Mouse (Mus musculus): ENCODE measurements around the gene Mllt6. TPM values are rescaled to one million over a fixed set of nuclear protein-coding genes. Genes with fewer than 3 reads are reported as not detected.
"Not testable (repeated sequence)": the region's sequence is repeated elsewhere in the genome, so short reads cannot be mapped to it uniquely, and the experiment has no call there.

Gene Mllt6
- total RNA-seq, 2 experiments from 2014 or later: 105 to 121 TPM

DNA sequence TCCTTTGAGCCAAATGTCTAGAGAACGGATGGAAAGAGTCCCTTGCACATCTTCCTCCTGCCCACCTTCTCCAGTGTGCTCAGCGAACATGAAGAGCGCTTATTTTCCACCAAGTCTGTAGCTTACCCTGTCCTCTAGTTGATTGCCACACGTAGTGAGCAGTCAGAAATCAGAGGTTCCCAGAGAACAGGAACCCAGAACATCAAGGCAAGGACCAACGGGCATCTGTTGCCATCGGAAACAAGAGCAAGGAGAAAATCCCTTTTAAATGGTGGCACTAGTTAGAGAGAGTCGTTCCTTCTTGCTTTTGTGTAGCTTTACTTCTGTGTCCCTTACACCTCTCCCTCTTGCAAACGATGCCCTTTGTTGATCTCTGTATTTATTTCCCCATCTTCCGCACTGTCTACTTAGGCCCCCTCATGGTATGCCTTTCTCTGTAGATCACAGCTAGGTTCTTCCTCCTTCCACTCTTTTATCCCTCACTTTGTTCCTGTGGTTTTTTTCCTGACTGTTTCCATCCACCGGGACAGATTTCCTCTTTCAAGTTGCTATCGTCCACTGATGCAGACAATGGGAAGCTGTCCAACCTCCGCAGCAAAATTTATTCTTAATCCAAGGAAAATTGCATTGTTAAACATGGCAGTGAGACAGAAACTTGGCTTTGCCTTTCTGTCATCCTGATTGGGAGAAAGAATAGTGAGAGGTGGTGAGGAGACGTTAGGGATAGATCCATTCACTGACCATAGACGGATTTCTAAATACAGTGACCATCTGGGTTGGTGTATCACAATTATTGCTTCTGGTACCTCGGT lies 38.6 kb downstream of the Mllt6 start:
- intact Hi-C loops (cut with DNase I): no loop called here

DNA sequence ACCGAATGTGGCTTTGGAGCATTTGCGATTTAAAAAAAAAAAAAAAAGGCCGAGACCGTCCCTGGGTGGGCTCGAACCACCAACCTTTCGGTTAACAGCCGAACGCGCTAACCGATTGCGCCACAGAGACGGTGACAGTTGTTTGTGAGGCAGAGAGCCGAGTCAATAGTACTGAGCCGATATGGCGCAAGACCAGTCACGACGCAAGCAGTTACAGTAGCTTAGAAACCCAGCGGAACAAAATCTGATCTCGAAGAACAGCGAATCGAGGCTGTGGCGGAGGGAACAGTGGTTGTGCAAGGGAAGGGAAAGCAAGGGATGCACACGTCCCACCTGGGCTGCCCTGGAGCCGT lies 39.2 kb downstream of the Mllt6 start:
- intact Hi-C loops (cut with DNase I): no loop called here
- DNase-seq (ENCODE audit: low spot score in 2 of 2): peak; percentile 90 to 94

More for the DNA sequence above, 38.6 kb downstream of the Mllt6 start:
- DNase-seq (ENCODE audit: low spot score in 2 of 2): no peak

- intact Hi-C loops (cut with DNase I): no loop called here
- peak; percentile 100 for DNase-seq (ENCODE audit: low spot score in 2 of 2)
These were observed 40.0 kb downstream of the Mllt6 start, which contains the start of gene Psmb3 for GRCm38 (mm10) chr11:97703039-97703826. Psmb3 (plus strand) TSS chr11:97703399.

GRCm38 (mm10) chr11:97710067-97710466 lies 46.9 kb downstream of the Mllt6 start:
- intact Hi-C loops (cut with DNase I); DNase-seq (ENCODE audit: low spot score in 2 of 2): not testable (repeated sequence)

- intact Hi-C loops (cut with DNase I): no loop called here
- DNase-seq (ENCODE audit: low spot score in 2 of 2): no peak
These were observed 48.1 kb downstream of the Mllt6 start for GRCm38 (mm10) chr11:97711200-97711900.

- intact Hi-C loops (cut with DNase I): no loop called here
- no peak for DNase-seq (ENCODE audit: low spot score in 2 of 2)
These were observed 49.1 kb downstream of the Mllt6 start for GRCm38 (mm10) chr11:97712286-97712685.

DNA sequence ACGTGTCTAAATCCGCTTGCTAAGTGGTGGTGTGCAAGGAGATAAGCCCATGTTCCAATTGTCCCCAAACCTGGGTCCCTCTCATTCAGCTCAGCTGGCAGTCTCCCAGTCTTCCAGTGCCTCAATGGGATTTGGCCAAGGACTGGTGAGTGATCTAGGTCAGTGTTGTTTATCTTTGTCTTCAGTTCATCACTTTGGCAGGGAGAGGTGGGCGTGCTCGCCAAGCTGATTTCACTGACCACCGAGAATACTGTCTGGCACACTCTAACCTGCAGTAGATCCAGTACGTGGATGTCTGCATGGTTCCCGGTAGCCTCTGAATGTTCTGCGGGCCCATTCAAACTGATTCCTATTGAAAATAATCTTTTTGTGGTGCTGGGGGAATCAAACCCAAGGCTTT lies 50.7 kb downstream of the Mllt6 start:
- DNase-seq (ENCODE audit: low spot score in 2 of 2): peak in 1 of 2 experiments; percentile 47
- intact Hi-C loops (cut with DNase I): no loop called here

GRCm38 (mm10) chr11:97714356-97714755 lies 51.1 kb downstream of the Mllt6 start:
- no peak for DNase-seq (ENCODE audit: low spot score in 2 of 2)
- intact Hi-C loops (cut with DNase I): no loop called here

DNA sequence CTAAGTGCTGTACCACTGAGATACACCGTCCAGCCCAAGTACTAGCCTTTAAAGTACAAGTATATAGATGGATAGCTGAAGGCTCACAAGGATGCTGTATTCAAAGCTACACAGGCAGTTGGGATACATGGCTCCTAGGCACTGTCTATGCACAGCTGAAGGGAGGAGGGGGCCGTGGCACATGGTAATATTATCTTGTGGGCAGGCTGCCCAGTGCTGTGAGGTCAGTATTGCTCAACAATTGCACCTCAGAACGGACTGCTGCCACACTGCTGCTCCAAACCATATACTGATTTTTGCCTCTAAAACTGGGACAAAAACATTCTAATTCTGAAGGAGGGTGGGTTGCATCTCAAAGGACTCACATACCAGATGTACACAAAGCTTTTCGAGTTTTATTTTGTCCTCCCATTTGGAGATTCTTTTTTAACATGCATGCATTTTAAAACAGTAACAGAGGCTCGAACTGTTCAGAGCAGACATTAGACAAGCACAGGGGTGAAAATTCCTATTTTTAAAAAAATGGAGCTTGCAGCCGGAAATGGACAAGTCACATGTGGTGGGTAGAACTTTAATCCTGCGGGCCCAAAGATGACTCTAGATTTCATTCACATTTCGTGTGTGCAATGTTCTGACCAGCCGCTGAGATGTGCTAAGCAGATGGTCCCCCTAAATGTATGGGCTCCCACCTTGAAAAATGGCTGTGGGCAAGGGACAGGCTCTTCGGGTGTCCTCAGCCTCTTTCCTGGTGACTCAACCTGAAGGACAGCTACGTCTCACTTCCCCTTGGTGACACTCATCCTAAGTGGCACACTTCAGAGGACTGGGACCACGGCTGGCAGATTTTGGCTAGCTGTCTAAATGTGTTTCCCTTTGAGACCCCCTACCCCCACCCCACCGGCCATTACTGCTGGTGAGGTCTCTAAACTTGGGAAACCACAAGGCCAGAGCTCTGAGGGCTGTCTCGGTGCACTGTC lies 51.9 kb downstream of the Mllt6 start:
- intact Hi-C loops (cut with DNase I): no loop called here
- DNase-seq (ENCODE audit: low spot score in 2 of 2): peak in 1 of 2 experiments; percentile 79

GRCm38 (mm10) chr11:97716021-97716420 lies 52.8 kb downstream of the Mllt6 start:
- intact Hi-C loops (cut with DNase I): no loop called here
- DNase-seq (ENCODE audit: low spot score in 2 of 2): no peak

DNA sequence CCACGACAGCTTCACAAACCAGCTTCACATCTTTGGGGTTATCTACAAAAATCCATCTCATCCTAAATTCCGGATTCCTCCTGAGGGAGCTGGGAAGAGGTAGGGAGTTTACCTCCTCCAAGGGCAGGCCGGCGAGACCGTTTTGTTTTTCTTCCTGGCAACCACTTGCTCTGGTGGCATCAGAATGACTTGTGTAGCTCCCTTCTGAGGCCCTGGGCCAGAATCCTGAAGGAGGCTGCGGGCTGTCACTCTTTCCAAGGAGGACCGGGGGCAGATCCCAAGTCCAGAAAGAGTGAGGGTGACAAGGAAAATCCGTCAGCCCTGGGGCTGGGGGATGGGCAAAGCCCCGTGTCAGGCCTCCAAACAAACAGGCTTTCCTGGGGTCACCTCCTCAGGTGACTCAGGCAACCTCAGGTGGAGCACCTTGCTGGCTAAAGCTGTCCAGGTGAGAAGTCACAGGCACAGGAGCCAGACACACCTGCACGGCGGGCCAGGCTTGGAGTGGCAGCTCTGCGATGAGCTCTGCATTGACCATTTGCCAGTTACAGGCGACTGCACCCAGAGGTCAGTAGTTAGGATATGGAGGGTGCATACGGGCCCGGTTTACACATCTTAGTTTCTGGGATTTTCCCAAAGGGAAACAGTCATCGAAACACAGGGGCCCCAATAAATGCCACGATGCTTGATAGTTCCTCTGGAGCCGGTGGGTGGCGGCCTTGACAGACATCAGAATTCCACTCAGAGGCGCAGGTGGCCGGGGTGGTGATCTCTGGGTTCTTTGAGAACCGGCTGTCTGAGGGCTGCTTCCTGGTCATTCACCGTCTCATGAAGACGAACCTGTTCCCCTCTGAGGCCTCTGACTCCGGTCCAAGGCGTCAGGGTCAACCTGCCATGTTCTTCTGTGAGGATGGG lies 54.4 kb downstream of the Mllt6 start:
- intact Hi-C loops (cut with DNase I): no loop called here
- DNase-seq (ENCODE audit: low spot score in 2 of 2): no peak

GRCm38 (mm10) chr11:97718281-97718860 lies 55.2 kb downstream of the Mllt6 start:
- DNase-seq (ENCODE audit: low spot score in 2 of 2): no peak
- intact Hi-C loops (cut with DNase I): no loop called here

DNA sequence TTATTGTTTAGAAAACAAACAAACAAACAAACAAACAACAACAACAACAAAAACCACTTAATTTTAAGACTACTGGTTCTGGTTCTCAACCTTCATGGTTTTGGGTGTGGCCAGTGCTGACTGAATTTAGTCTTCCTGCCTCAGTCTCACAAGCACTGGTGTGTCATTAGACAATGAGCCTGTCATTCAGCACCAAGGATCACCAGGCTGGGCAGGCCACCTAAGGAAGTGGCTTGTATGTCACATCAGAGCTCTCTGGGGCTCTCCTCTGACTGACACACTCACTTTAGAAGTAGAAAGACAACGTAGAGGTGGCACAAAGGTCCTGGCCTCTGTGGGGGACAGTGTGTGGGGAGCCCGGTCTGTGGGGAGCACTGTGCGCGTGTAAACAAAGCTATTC lies 55.8 kb downstream of the Mllt6 start:
- DNase-seq (ENCODE audit: low spot score in 2 of 2): no peak
- intact Hi-C loops (cut with DNase I): no loop called here

GRCm38 (mm10) chr11:97721338-97721737 lies 58.1 kb downstream of the Mllt6 start:
- intact Hi-C loops (cut with DNase I): no loop called here
- DNase-seq (ENCODE audit: low spot score in 2 of 2): no peak

DNA sequence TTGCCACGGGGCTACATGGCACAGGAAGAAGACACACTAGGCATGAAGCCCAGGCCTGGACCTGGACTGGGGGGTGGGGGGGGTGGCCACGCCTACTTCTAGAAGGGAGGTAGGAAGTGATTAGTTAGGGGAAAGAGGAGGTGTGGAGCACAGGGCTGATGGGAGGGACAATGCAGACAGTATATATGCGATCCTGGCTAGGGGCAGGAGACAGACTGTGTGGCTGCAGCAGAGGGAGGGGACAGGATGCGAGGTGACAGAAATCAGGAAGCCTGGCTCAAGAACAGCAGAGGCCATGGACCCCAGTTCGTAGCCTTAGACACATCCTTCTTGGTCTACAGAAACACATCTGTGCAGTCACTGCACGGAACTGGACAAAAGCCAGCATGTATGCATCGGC lies 60.5 kb downstream of the Mllt6 start:
- intact Hi-C loops (cut with DNase I): no loop called here
- DNase-seq (ENCODE audit: low spot score in 2 of 2): no peak

- no peak for DNase-seq (ENCODE audit: low spot score in 2 of 2)
- intact Hi-C loops (cut with DNase I): no loop called here
These were observed 65.1 kb downstream of the Mllt6 start for GRCm38 (mm10) chr11:97728311-97728710.

- DNase-seq (ENCODE audit: low spot score in 2 of 2): no peak
- intact Hi-C loops (cut with DNase I): no loop called here
These were observed 65.5 kb downstream of the Mllt6 start for GRCm38 (mm10) chr11:97728730-97729129.

DNA sequence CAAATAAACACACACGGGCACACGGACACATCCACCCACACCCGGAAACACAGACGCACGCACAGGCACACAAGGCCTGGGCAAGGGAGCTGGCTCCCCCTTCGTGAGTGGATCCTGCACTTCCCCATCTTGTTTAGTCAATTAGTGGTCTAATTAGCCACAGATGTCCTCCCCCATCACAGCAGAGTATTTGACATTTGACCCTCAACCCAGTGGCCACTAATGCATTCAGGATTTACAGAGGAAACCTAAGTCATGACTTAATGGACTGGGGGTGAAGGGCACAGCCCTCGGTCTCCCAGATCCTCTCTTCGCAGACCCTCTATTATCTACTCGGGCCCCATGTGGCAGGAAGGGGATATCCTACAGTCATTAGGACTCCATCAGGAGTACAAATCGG lies 70.5 kb downstream of the Mllt6 start:
- no peak for DNase-seq (ENCODE audit: low spot score in 2 of 2)
- intact Hi-C loops (cut with DNase I): no loop called here
